Mouse (Mus musculus): ENCODE results near the gene Peak1.

The Peak1 gene

GRCm38 (mm10) chr9:56309079-56309478 lies 108.8 kb downstream of the Peak1 start:
- no peak for DNase-seq

GRCm38 (mm10) chr9:56304526-56304925 lies 113.3 kb downstream of the Peak1 start:
- no peak for DNase-seq

GRCm38 (mm10) chr9:56302921-56303465 lies 114.9 kb downstream of the Peak1 start:
- DNase-seq = no peak

- peak; percentile 96 for DNase-seq
Observed at GRCm38 (mm10) chr9:56290019-56290418, 127.8 kb downstream of the Peak1 start.

- DNase-seq = peak; percentile 62
Observed at GRCm38 (mm10) chr9:56282481-56282880, 135.4 kb downstream of the Peak1 start.

GRCm38 (mm10) chr9:56273576-56273975 lies 144.3 kb downstream of the Peak1 start:
- no peak for DNase-seq

GRCm38 (mm10) chr9:56272247-56272598 lies 145.6 kb downstream of the Peak1 start:
- DNase-seq = no peak

GRCm38 (mm10) chr9:56271326-56272246 lies 146.3 kb downstream of the Peak1 start:
- DNase-seq = no peak

- peak; percentile 89 for DNase-seq
Observed at GRCm38 (mm10) chr9:56269101-56269500, 148.8 kb downstream of the Peak1 start.

- DNase-seq = no peak
Observed at GRCm38 (mm10) chr9:56266200-56266815, 151.6 kb downstream of the Peak1 start.

GRCm38 (mm10) chr9:56265460-56266199 lies 152.2 kb downstream of the Peak1 start:
- no peak for DNase-seq

- no peak for DNase-seq
Observed at GRCm38 (mm10) chr9:56265022-56265360, 152.9 kb downstream of the Peak1 start.

GRCm38 (mm10) chr9:56264308-56265021 lies 153.4 kb downstream of the Peak1 start:
- peak; percentile 79 for DNase-seq

- no peak for DNase-seq
Observed at GRCm38 (mm10) chr9:56263055-56263454, 154.8 kb downstream of the Peak1 start.

- no peak for DNase-seq
Observed at GRCm38 (mm10) chr9:56260495-56261136, 157.3 kb downstream of the Peak1 start.

- DNase-seq = peak; percentile 69
Observed at GRCm38 (mm10) chr9:56259790-56260494, 157.9 kb downstream of the Peak1 start.

- no peak for DNase-seq
Observed at GRCm38 (mm10) chr9:56258261-56258790, 159.5 kb downstream of the Peak1 start.

- DNase-seq = no peak
Observed at GRCm38 (mm10) chr9:56257227-56258000, 160.5 kb downstream of the Peak1 start.

- no peak for DNase-seq
Observed at GRCm38 (mm10) chr9:56255676-56256432, 162.0 kb downstream of the Peak1 start.

- DNase-seq = no peak
Observed at GRCm38 (mm10) chr9:56244336-56244735, 173.5 kb downstream of the Peak1 start.

Data from cerebellum, adult 9-10 months (tissue).